Mouse (Mus musculus) thymus, postnatal 10 days (tissue): Measurements from ENCODE around the gene Olfr159.
"Not testable (repeated sequence)": the region's sequence is repeated elsewhere in the genome, so short reads cannot be mapped to it uniquely, and the experiment has no call there.

Source experiments
- DNase-seq, 2 experiments: peaks; one replicate each; pipeline ENCODE4 v3.0.0; 2021; ENCODE audit warnings: low spot score in 2 of 2

Gene Olfr159

GRCm38 (mm10) chr4:43770909-43771308, at the start of gene Olfr159:
Gene Olfr159 (minus strand): TSS chr4:43771009.
- DNase-seq = no peak

GRCm38 (mm10) chr4:43798936-43799335, 28.1 kb upstream of the Olfr159 start:
- no peak for DNase-seq

GRCm38 (mm10) chr4:43795844-43796243, 25.0 kb upstream of the Olfr159 start:
- DNase-seq = not testable (repeated sequence)

- DNase-seq = no peak
Measured at GRCm38 (mm10) chr4:43795296-43795695, 24.5 kb upstream of the Olfr159 start.

- DNase-seq = no peak
Measured at GRCm38 (mm10) chr4:43772304-43772703, 1.5 kb upstream of the Olfr159 start.

- no peak for DNase-seq
Measured at GRCm38 (mm10) chr4:43771626-43772025, 817 bp upstream of the Olfr159 start.

GRCm38 (mm10) chr4:43769374-43769773, 1.4 kb downstream of the Olfr159 start:
- DNase-seq = no peak

- DNase-seq = no peak
Measured at GRCm38 (mm10) chr4:43768341-43768740, 2.5 kb downstream of the Olfr159 start.

- DNase-seq = peak; percentile 3 to 18
Measured at GRCm38 (mm10) chr4:43763410-43763809, 7.4 kb downstream of the Olfr159 start.

- no peak for DNase-seq
Measured at GRCm38 (mm10) chr4:43761336-43761735, 9.5 kb downstream of the Olfr159 start.

GRCm38 (mm10) chr4:43760460-43760859, 10.3 kb downstream of the Olfr159 start:
- DNase-seq = peak in 1 of 2 experiments; percentile 19

GRCm38 (mm10) chr4:43759571-43760418, 11.0 kb downstream of the Olfr159 start:
- DNase-seq = no peak

- no peak for DNase-seq
Measured at GRCm38 (mm10) chr4:43757213-43757612, 13.6 kb downstream of the Olfr159 start.

- no peak for DNase-seq
Measured at GRCm38 (mm10) chr4:43745187-43745586, 25.6 kb downstream of the Olfr159 start.

- no peak for DNase-seq
Measured at GRCm38 (mm10) chr4:43743099-43743498, 27.7 kb downstream of the Olfr159 start.

- no peak for DNase-seq
Measured at GRCm38 (mm10) chr4:43742637-43743036, 28.2 kb downstream of the Olfr159 start.

GRCm38 (mm10) chr4:43741526-43741925, 29.3 kb downstream of the Olfr159 start:
- DNase-seq = no peak

- DNase-seq = no peak
Measured at GRCm38 (mm10) chr4:43738989-43739674, 31.7 kb downstream of the Olfr159 start.

- DNase-seq = no peak
Measured at GRCm38 (mm10) chr4:43737144-43737543, 33.7 kb downstream of the Olfr159 start.

- no peak for DNase-seq
Measured at GRCm38 (mm10) chr4:43733186-43733585, 37.6 kb downstream of the Olfr159 start.

- no peak for DNase-seq
Measured at GRCm38 (mm10) chr4:43732171-43732570, 38.6 kb downstream of the Olfr159 start.

- no peak for DNase-seq
Measured at GRCm38 (mm10) chr4:43730750-43731297, 40.0 kb downstream of the Olfr159 start.
